Mouse (Mus musculus) hindbrain, embryonic 15.5 days (tissue): ENCODE data around the gene Tmem186. TPM values are rescaled to one million over a fixed set of nuclear protein-coding genes. Genes with fewer than 3 reads are reported as not detected.

Experiments used
- ATAC-seq: fragments of 200-750 bp; cut with Nextera tagmentation; 2 replicates; pipeline ENCODE4 v1.8.0; 2017; ENCODE audit warnings: low read depth, moderate number of reproducible peaks, moderate TSS enrichment; ENCODE audit not compliant: low FRiP score
- H3K27ac ChIP-seq: fragments of 300-500 bp; sonication (generic); replicated peaks from 2 replicates; pipeline ENCODE4 v1.5.1; 2015; ENCODE audit warnings: mild to moderate bottlenecking, inconsistent platforms
- H3K27me3 ChIP-seq: fragments of 300-500 bp; sonication (generic); 2 replicates; pipeline ENCODE4 v1.6.1; 2015; ENCODE audit warnings: control low read depth, inconsistent platforms
- H3K36me3 ChIP-seq: fragments of 300-500 bp; sonication (generic); 2 replicates; pipeline ENCODE4 v1.6.1; 2015; ENCODE audit warnings: control low read depth, inconsistent platforms
- H3K4me1 ChIP-seq: fragments of 300-500 bp; sonication (generic); replicated peaks from 2 replicates; pipeline ENCODE4 v1.6.1; 2015; ENCODE audit warnings: control low read depth, inconsistent platforms
- H3K4me2 ChIP-seq: fragments of 300-500 bp; sonication (generic); 2 replicates; pipeline ENCODE4 v1.6.1; 2015; ENCODE audit warnings: moderate library complexity, mild to moderate bottlenecking, inconsistent platforms
- H3K4me3 ChIP-seq: fragments of 300-500 bp; sonication (generic); 2 replicates; pipeline ENCODE4 v1.5.1; 2015; ENCODE audit warnings: mild to moderate bottlenecking, inconsistent platforms
- H3K9ac ChIP-seq: fragments of 300-500 bp; sonication (generic); 2 replicates; pipeline ENCODE4 v1.6.1; 2015; ENCODE audit warnings: inconsistent platforms
- H3K9me3 ChIP-seq: fragments of 300-500 bp; sonication (generic); 2 replicates; pipeline ENCODE4 v1.6.1; 2016; ENCODE audit warnings: control low read depth, inconsistent platforms
- WGBS: fragments of 180-500 bp; shearing (Covaris S2); methylation state at CpG from one replicate; pipeline ENCODE4 v1.1.7; 2015; 5-methylcytosine and 5-hydroxymethylcytosine counted together
- polyA plus RNA-seq: library from polyadenylated mRNA; unstranded; fragments of >200 nt; fragmentation: Nextera tagmentation; extraction: Ambion mirVana; gene quantifications from 2 replicates; pipeline ENCODE4 v1.2.1, GENCODE M21; 2015

Gene Tmem186
- polyA plus RNA-seq, 1 experiment from 2014 or later: 20.2 TPM

GRCm38 (mm10) chr16:8674165-8674564 lies 36.7 kb upstream of the Tmem186 start:
- Histone ChIP-seq H3K4me3 (no peak overlapping the region), H3K36me3 (no peaks in the 10 kb centered on the region), H3K9ac (no peak overlapping the region), H3K27ac (no peak overlapping the region), H3K4me2 (no peak overlapping the region), H3K27me3 (no peaks in the 10 kb centered on the region), H3K4me1 (peaks cover 18% of the 10 kb centered on the region), H3K9me3 (no peaks in the 10 kb centered on the region)
- WGBS: 5% methylated on average over 8 of the region's 8 CpGs
- no peak for ATAC-seq

- Histone ChIP-seq H3K4me2 (no peak overlapping the region), H3K27ac (no peak overlapping the region), H3K9ac (no peak overlapping the region), H3K4me1 (peaks cover 27% of the 10 kb centered on the region), H3K4me3 (no peak overlapping the region), H3K27me3 (no peaks in the 10 kb centered on the region), H3K36me3 (no peaks in the 10 kb centered on the region), H3K9me3 (no peaks in the 10 kb centered on the region)
- 73% methylated on average over 6 of the region's 6 CpGs for WGBS
- no peak for ATAC-seq
These were observed 35.8 kb upstream of the Tmem186 start for GRCm38 (mm10) chr16:8673343-8673742.

- no peak overlapping the region for H3K9ac ChIP-seq
- no peaks in the 10 kb centered on the region for H3K9me3 ChIP-seq
- H3K4me2 ChIP-seq: peak overlapping the region; percentile 66
- H3K4me1 ChIP-seq: peaks cover 32% of the 10 kb centered on the region
- peak overlapping the region; percentile 79 for H3K4me3 ChIP-seq
- H3K27me3 ChIP-seq: no peaks in the 10 kb centered on the region
- no peaks in the 10 kb centered on the region for H3K36me3 ChIP-seq
- H3K27ac ChIP-seq: no peak overlapping the region
- ATAC-seq: no peak
These were observed 35.3 kb upstream of the Tmem186 start for GRCm38 (mm10) chr16:8672811-8673210.

- Histone ChIP-seq H3K27ac (peak overlapping the region; percentile 78), H3K36me3 (no peaks in the 10 kb centered on the region), H3K27me3 (no peaks in the 10 kb centered on the region), H3K4me2 (peak overlapping the region; percentile 66), H3K4me3 (peak overlapping the region; percentile 79), H3K4me1 (peaks cover 37% of the 10 kb centered on the region), H3K9ac (peak overlapping the region; percentile 62), H3K9me3 (no peaks in the 10 kb centered on the region)
- ATAC-seq: no peak
- 0% methylated on average over 15 of the region's 18 CpGs for WGBS
These were observed 34.8 kb upstream of the Tmem186 start for GRCm38 (mm10) chr16:8672350-8672687.

GRCm38 (mm10) chr16:8671551-8672349 lies 34.2 kb upstream of the Tmem186 start, which contains the start of gene Carhsp1:
Carhsp1 (minus strand) TSS chr16:8672155.
- H3K27ac ChIP-seq: peak within 1 kb of the TSS; percentile 78
- H3K4me3 ChIP-seq: peak within 1 kb of the TSS; percentile 79
- WGBS: under 1% methylated on average over 57 of the region's 67 CpGs
- H3K4me2 ChIP-seq: peak within 1 kb of the TSS; percentile 66
- no peaks in the 10 kb centered on the region for H3K9me3 ChIP-seq
- peaks cover 43% of the 10 kb centered on the region for H3K4me1 ChIP-seq
- peak; percentile 90 for ATAC-seq
- H3K36me3 ChIP-seq: no peaks in the 10 kb centered on the region
- H3K27me3 ChIP-seq: no peaks in the 10 kb centered on the region
- H3K9ac ChIP-seq: peak within 1 kb of the TSS; percentile 62

GRCm38 (mm10) chr16:8670041-8671035 lies 32.8 kb upstream of the Tmem186 start:
- peaks cover 49% of the 10 kb centered on the region for H3K4me1 ChIP-seq
- WGBS: 2% methylated on average over 15 of the region's 15 CpGs

GRCm38 (mm10) chr16:8669432-8669831 lies 31.9 kb upstream of the Tmem186 start:
- WGBS: 40% methylated on average over 5 of the region's 5 CpGs
- Histone ChIP-seq H3K4me3 (peak overlapping the region; percentile 79), H3K9ac (peak overlapping the region; percentile 62), H3K27me3 (no peaks in the 10 kb centered on the region), H3K36me3 (no peaks in the 10 kb centered on the region), H3K27ac (peak overlapping the region; percentile 78), H3K4me1 (peaks cover 50% of the 10 kb centered on the region), H3K9me3 (no peaks in the 10 kb centered on the region), H3K4me2 (peak overlapping the region; percentile 66)
- no peak for ATAC-seq

More at GRCm38 (mm10) chr16:8670041-8671035, 32.8 kb upstream of the Tmem186 start:
- peak; percentile 63 for ATAC-seq
- peak overlapping the region; percentile 79 for H3K4me3 ChIP-seq
- no peaks in the 10 kb centered on the region for H3K27me3 ChIP-seq
- H3K9me3 ChIP-seq: no peaks in the 10 kb centered on the region
- H3K4me2 ChIP-seq: peak overlapping the region; percentile 66
- peak overlapping the region; percentile 62 for H3K9ac ChIP-seq
- peak overlapping the region; percentile 78 for H3K27ac ChIP-seq
- no peaks in the 10 kb centered on the region for H3K36me3 ChIP-seq

GRCm38 (mm10) chr16:8668386-8668785 lies 30.9 kb upstream of the Tmem186 start:
- no peaks in the 10 kb centered on the region for H3K27me3 ChIP-seq
- no peak overlapping the region for H3K9ac ChIP-seq
- H3K27ac ChIP-seq: no peak overlapping the region
- WGBS: 56% methylated on average over 2 of the region's 2 CpGs
- H3K4me1 ChIP-seq: peaks cover 60% of the 10 kb centered on the region
- peaks cover under 1% of the 10 kb centered on the region; the same call in 1 of the 2 replicates for H3K36me3 ChIP-seq
- no peak for ATAC-seq
- H3K4me3 ChIP-seq: no peak overlapping the region
- H3K4me2 ChIP-seq: peak overlapping the region; percentile 66; the same call in 1 of the 2 replicates
- H3K9me3 ChIP-seq: no peaks in the 10 kb centered on the region

GRCm38 (mm10) chr16:8667814-8668213 lies 30.3 kb upstream of the Tmem186 start:
- H3K27me3 ChIP-seq: no peaks in the 10 kb centered on the region
- peaks cover 64% of the 10 kb centered on the region for H3K4me1 ChIP-seq
- ATAC-seq: no peak
- peaks cover 3% of the 10 kb centered on the region; the same call in 1 of the 2 replicates for H3K36me3 ChIP-seq
- no peak overlapping the region for H3K4me3 ChIP-seq
- no peaks in the 10 kb centered on the region for H3K9me3 ChIP-seq
- H3K9ac ChIP-seq: no peak overlapping the region
- H3K4me2 ChIP-seq: peak overlapping the region; percentile 18; the same call in 1 of the 2 replicates
- no peak overlapping the region for H3K27ac ChIP-seq
- 69% methylated on average over 4 of the region's 4 CpGs for WGBS

- ATAC-seq: no peak
- no peak overlapping the region for H3K4me2 ChIP-seq
These were observed 29.7 kb upstream of the Tmem186 start for GRCm38 (mm10) chr16:8667261-8667660.

GRCm38 (mm10) chr16:8666452-8666851 lies 28.9 kb upstream of the Tmem186 start:
- Histone ChIP-seq H3K27me3 (no peaks in the 10 kb centered on the region), H3K4me2 (no peak overlapping the region), H3K36me3 (peaks cover 16% of the 10 kb centered on the region), H3K9me3 (no peaks in the 10 kb centered on the region), H3K9ac (no peak overlapping the region), H3K4me3 (no peak overlapping the region), H3K4me1 (peaks cover 61% of the 10 kb centered on the region), H3K27ac (no peak overlapping the region)
- ATAC-seq: no peak
- WGBS: 71% methylated on average over 2 of the region's 2 CpGs

More at GRCm38 (mm10) chr16:8667261-8667660, 29.7 kb upstream of the Tmem186 start:
- H3K9me3 ChIP-seq: no peaks in the 10 kb centered on the region
- no peak overlapping the region for H3K9ac ChIP-seq
- H3K4me3 ChIP-seq: no peak overlapping the region
- no peak overlapping the region for H3K27ac ChIP-seq
- H3K36me3 ChIP-seq: peaks cover 8% of the 10 kb centered on the region; the same call in 1 of the 2 replicates
- WGBS: 81% methylated on average over 7 of the region's 7 CpGs
- H3K27me3 ChIP-seq: no peaks in the 10 kb centered on the region
- H3K4me1 ChIP-seq: peaks cover 61% of the 10 kb centered on the region

GRCm38 (mm10) chr16:8665367-8665766 lies 27.9 kb upstream of the Tmem186 start:
- Histone ChIP-seq H3K9me3 (no peaks in the 10 kb centered on the region), H3K36me3 (peaks cover 24% of the 10 kb centered on the region), H3K4me2 (no peak overlapping the region), H3K4me1 (peaks cover 57% of the 10 kb centered on the region), H3K27ac (no peak overlapping the region), H3K4me3 (no peak overlapping the region), H3K27me3 (no peaks in the 10 kb centered on the region), H3K9ac (no peak overlapping the region)
- WGBS: 86% methylated on average over 5 of the region's 5 CpGs
- ATAC-seq: no peak
